Mouse (Mus musculus) kidney, adult 2 months (tissue): ENCODE measurements around the gene Sstr2.

Experiments used
- CTCF ChIP-seq: fragments of 200-500 bp; conservative IDR thresholded peaks from 2 replicates; pipeline ENCODE4 v1.5.1; 2011; ENCODE audit warnings: low read depth, mild to moderate bottlenecking, control low read depth, low read length, moderate library complexity, mixed read lengths; ENCODE audit not compliant: insufficient read depth, insufficient read length
- POLR2A ChIP-seq: fragments of 200-500 bp; IDR thresholded peaks from one replicate; pipeline ENCODE4 v1.6.1; 2011; ENCODE audit warnings: low read depth, low read length, control low read depth

- TF ChIP-seq POLR2A (no peak), CTCF (no peak)
These were observed at the start of gene Sstr2 for GRCm38 (mm10) chr11:113618672-113619419.
